Mouse (Mus musculus): ENCODE results near the gene Olfr114. TPM values are rescaled to one million over a fixed set of nuclear protein-coding genes. Genes with fewer than 3 reads are reported as not detected.

Gene Olfr114
- polyA plus RNA-seq (2017; shearing (Covaris generic)): not detected

- no peak for ATAC-seq
These were observed at the start of gene Olfr114 for GRCm38 (mm10) chr17:37592643-37593042. Gene Olfr114, minus strand, starts transcription at chr17:37592743.

DNA sequence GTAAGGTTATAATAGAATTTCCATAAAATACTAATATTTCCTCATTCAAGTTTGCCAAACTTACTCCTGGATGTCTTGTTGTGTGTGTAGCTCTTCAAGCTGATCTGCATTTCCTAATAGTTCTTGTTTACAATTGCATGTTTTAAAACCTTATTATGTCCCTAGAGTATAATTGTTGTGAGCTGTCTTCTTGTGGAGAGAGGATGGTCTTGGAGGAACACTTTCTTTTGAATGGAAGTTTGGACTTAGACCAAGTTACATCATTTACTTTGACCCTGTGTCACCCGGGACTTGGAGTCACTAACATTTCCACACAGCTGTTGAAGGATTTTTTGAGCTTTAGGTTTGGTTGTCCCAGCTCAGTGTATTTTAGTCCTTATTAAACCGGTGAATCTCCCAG lies 34.5 kb upstream of the Olfr114 start, which contains the start of the genes Olfr115 and Olfr116:
Gene Olfr115, minus strand, starts transcription at position 101 of the 400 bp plus-strand sequence.
Gene Olfr116, minus strand, starts transcription at position 191 of the 400 bp plus-strand sequence.
- ATAC-seq: no peak

DNA sequence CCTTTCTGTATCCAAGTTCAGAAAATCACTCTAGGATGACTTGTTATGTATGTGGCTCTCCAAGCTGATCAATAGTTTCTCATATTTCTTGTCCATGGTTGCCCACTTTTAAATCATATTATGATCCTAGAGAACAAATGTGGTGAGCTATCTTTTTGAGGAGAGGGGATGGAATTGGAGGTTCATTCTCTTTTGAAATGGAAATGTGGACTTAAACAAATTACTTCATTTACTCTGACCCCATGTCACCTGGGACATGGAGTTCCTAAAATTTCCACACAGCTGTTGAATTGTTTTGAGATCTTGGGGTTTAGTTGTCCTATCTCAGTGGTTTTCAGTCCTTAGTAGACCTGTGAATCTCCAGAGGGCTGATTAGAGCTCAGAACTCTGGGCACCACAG lies 15.0 kb downstream of the Olfr114 start, which contains the start of gene Olfr113:
Gene Olfr113, minus strand, starts transcription at position 101 of the 400 bp plus-strand sequence.
- no peak for ATAC-seq

DNA sequence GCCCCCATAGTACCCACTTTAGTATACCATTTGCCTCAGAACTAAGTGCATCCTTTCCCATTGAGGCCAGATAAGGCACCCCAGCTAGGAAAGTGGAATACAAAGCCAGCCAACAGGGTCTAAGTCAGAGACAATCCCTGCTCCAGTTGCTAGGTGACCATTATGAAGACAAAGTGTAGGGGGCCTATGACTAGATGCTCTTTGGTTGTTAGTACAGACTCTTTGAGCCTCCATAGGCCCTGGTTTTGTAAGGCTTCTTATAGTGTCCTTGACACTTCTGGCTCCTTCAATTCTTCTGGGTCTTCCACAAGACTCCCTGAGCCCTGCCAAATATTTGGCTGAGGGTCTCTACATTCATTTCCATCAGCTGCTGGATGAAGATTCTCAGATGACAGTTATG lies 23.2 kb downstream of the Olfr114 start, which contains the start of gene Olfr112:
Gene Olfr112, minus strand, starts transcription at position 101 of the 400 bp plus-strand sequence.
- ATAC-seq: no peak

DNA sequence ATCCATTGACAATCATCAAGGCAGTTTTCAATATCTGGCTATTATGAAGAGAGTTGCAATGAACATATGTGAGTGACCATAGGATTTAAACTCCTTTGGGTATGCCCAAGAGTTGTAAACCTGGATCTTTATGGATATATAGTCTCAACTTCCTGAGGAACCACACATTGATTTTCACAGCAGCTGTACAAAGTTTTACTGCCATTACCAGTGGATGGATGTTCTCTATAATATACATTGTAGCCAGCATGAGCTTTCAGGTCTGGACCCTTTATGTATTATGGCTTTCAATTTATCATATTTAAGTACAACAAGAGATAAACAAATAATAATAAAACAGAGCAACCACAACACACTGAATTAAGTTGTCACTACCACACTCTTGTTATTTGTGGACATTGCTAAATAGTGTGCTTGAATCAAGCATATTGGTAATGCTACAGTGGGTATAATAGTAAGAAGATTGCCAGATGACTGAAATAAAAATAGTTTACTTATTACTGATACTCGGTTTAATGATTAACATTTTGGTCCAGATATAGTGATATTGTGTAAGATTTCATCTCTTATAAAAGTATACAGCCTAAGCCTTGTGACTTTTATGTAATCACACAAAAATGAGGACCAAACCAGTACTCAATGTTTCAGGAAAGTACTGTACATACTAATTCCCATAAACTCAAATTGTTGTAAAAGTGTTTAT lies 33.5 kb downstream of the Olfr114 start:
- ATAC-seq: no peak

- no peak for ATAC-seq
These were observed 48.6 kb downstream of the Olfr114 start for GRCm38 (mm10) chr17:37543800-37544435.

GRCm38 (mm10) chr17:37541454-37542119 lies 51.0 kb downstream of the Olfr114 start:
- no peak for ATAC-seq

Other genes starting within 250 kb of the Olfr114 start
- gene Olfr104-ps, start 233.2 kb downstream of the Olfr114 start, polyA plus RNA-seq (2017; shearing (Covaris generic)): not detected
- gene Olfr105-ps, start 213.7 kb downstream of the Olfr114 start, polyA plus RNA-seq (2017; shearing (Covaris generic)): not detected
- gene Olfr106-ps, start 202.3 kb downstream of the Olfr114 start, polyA plus RNA-seq (2017; shearing (Covaris generic)): not detected
- gene Olfr107, start 193.5 kb downstream of the Olfr114 start, polyA plus RNA-seq (2017; shearing (Covaris generic)): under 1 TPM in 1 of 2 experiments, not detected in 1; 0.12 TPM
- not detected for gene Olfr108, start 147.3 kb downstream of the Olfr114 start, polyA plus RNA-seq (2017; shearing (Covaris generic))
- not detected for gene Olfr109, start 133.8 kb downstream of the Olfr114 start, polyA plus RNA-seq (2017; shearing (Covaris generic))
- gene H2-M2, start 109.2 kb downstream of the Olfr114 start, polyA plus RNA-seq (2017; shearing (Covaris generic)): not detected
- gene Olfr110, start 100.3 kb downstream of the Olfr114 start, polyA plus RNA-seq (2017; shearing (Covaris generic)): not detected
- gene Olfr111, start 84.7 kb downstream of the Olfr114 start, polyA plus RNA-seq (2017; shearing (Covaris generic)): not detected
- not detected for gene Olfr112, start 23.3 kb downstream of the Olfr114 start, polyA plus RNA-seq (2017; shearing (Covaris generic))
- gene Olfr113, start 15.1 kb downstream of the Olfr114 start, polyA plus RNA-seq (2017; shearing (Covaris generic)): not detected
- under 1 TPM in 1 of 2 experiments, not detected in 1; 0.37 TPM for gene Olfr115, start 34.4 kb upstream of the Olfr114 start, polyA plus RNA-seq (2017; shearing (Covaris generic))
- not detected for gene Olfr116, start 34.5 kb upstream of the Olfr114 start, polyA plus RNA-seq (2017; shearing (Covaris generic))
- not detected for gene Olfr117, start 71.0 kb upstream of the Olfr114 start, polyA plus RNA-seq (2017; shearing (Covaris generic))
- under 1 TPM; 0.27 to 0.49 TPM for gene Olfr118, start 74.2 kb upstream of the Olfr114 start, polyA plus RNA-seq (2017; shearing (Covaris generic))
- gene Olfr119, start 103.8 kb upstream of the Olfr114 start, polyA plus RNA-seq (2017; shearing (Covaris generic)): not detected
- not detected for gene Olfr120, start 129.1 kb upstream of the Olfr114 start, polyA plus RNA-seq (2017; shearing (Covaris generic))
- not detected for gene Olfr121, start 156.1 kb upstream of the Olfr114 start, polyA plus RNA-seq (2017; shearing (Covaris generic))
- gene Olfr122, start 175.9 kb upstream of the Olfr114 start, polyA plus RNA-seq (2017; shearing (Covaris generic)): not detected
- gene Olfr123, start 200.8 kb upstream of the Olfr114 start, polyA plus RNA-seq (2017; shearing (Covaris generic)): not detected
- not detected for gene Olfr124, start 207.1 kb upstream of the Olfr114 start, polyA plus RNA-seq (2017; shearing (Covaris generic))
- gene Olfr125, start 240.2 kb upstream of the Olfr114 start, polyA plus RNA-seq (2017; shearing (Covaris generic)): not detected

Measured in activated CD4-positive, CD25-positive, alpha-beta regulatory T cell, adult 4 months (primary cell).